Mouse (Mus musculus) olfactory bulb, adult 2 months (tissue): Measurements from ENCODE around the gene Tmem268. TPM values are rescaled to one million over a fixed set of nuclear protein-coding genes. Genes with fewer than 3 reads are reported as not detected.

Experiments
- H3K27ac ChIP-seq: fragments of 200-500 bp; 2 replicates; pipeline ENCODE4 v1.5.1; 2012; ENCODE audit warnings: low read depth, low read length; ENCODE audit not compliant: insufficient read depth
- H3K4me1 ChIP-seq: fragments of 200-500 bp; 2 replicates; pipeline ENCODE4 v1.6.1; 2012; ENCODE audit warnings: low read length; ENCODE audit not compliant: control insufficient read depth, insufficient read depth
- H3K4me3 ChIP-seq: fragments of 200-500 bp; 2 replicates; pipeline ENCODE4 v1.5.1; 2012; ENCODE audit warnings: mild to moderate bottlenecking, low read depth, low read length, moderate library complexity; ENCODE audit not compliant: insufficient read depth
- CTCF ChIP-seq: fragments of 200-500 bp; IDR thresholded peaks from 2 replicates; pipeline ENCODE4 v1.5.1; 2012; ENCODE audit warnings: low read depth, mild to moderate bottlenecking, low read length, moderate library complexity; ENCODE audit not compliant: insufficient read depth
- POLR2A ChIP-seq: fragments of 200-500 bp; IDR thresholded peaks from 2 replicates; pipeline ENCODE4 v1.6.1; 2012; ENCODE audit warnings: mild to moderate bottlenecking, low read depth, low read length, moderate library complexity; ENCODE audit not compliant: insufficient read depth
- WGBS: fragments of 180-500 bp; shearing (Covaris S2); methylation state at CpG from one replicate; pipeline ENCODE4 v1.1.7; 2018; 5-methylcytosine and 5-hydroxymethylcytosine counted together
- polyA plus RNA-seq: library from polyadenylated mRNA; stranded (reverse); fragments of >200 nt; gene quantifications from 2 replicates; pipeline ENCODE4 v1.2.4, GENCODE M21; 2012; ENCODE audit warnings: low replicate concordance; ENCODE audit not compliant: missing spikeins, insufficient read depth, insufficient read length

Tmem268 gene
- polyA plus RNA-seq, 1 experiment: not detected

- Histone ChIP-seq H3K27ac (no peak overlapping the region), H3K4me3 (no peak overlapping the region), H3K4me1 (peaks cover 10% of the 10 kb centered on the region)
- TF ChIP-seq POLR2A (no peak), CTCF (no peak)
- WGBS: 85% methylated on average over 1 of the region's 1 CpGs
Measured at GRCm38 (mm10) chr4:63552865-63553264, 5.7 kb upstream of the Tmem268 start.

DNA sequence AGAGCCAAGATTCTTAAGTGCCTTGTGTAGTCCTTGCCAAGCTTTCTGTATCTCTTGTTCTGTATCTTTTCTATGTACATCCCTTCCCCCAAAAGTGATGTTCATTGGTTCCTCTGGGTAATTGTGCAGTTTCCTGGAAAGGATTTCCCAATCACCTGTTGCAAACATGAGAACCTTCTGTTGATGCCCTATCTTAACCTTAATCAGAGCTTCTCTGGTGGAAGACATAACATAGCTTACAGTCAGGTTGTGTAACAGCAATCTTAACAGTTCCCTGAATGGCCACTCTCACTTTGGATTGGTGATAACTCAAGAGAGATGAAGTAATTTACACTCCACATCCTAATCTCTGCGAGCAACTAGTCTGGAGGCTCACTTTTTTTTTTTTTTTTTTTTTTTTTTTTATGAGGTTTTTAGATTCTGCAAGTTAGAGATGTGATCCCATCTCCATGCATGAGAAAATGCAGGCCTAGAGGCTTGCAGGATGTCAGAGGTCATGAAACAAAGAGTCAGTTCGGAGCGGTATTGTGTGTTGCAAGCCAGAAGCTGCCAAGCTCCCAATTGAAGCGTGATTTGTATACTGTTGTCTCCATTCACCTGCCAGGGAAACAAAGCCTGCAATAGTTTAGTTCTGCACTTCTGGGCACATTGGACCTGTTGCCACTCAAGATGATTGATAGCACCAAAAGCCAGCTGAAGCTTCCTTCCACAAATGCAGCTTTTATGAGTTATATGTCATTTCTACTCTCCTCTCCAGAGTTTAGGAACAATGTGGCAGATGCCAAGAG, 4.6 kb upstream of the Tmem268 start:
- WGBS: 72% methylated on average over 4 of the region's 4 CpGs
- Histone ChIP-seq H3K4me1 (peaks cover 10% of the 10 kb centered on the region), H3K4me3 (no peak overlapping the region), H3K27ac (no peak overlapping the region)
- TF ChIP-seq CTCF: no peak
- TF ChIP-seq POLR2A: no peak

DNA sequence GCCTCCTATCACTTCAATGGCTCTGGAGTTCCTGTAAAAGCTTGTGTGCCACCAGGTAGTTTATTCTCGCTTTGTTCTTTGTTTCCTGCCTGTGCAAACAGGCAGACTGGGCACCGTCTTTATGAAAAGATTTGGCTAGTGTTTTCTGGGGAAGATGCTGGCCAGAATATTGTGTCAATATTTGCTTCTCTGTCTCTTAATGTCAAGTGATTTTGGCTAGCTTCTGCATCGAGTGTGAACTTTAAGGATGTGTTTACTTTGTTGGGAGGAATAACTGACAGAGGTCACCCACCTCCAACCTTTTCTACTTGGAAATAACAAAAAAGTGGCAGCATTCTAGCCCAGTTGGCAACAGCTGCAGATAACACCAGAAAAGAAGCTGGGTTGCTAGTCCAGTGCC, 4.0 kb upstream of the Tmem268 start:
- peaks cover 16% of the 10 kb centered on the region for H3K4me1 ChIP-seq
- H3K4me3 ChIP-seq: no peak overlapping the region
- no peak for TF ChIP-seq CTCF
- TF ChIP-seq POLR2A: no peak
- WGBS: 66% methylated on average over 3 of the region's 3 CpGs
- no peak overlapping the region for H3K27ac ChIP-seq

DNA sequence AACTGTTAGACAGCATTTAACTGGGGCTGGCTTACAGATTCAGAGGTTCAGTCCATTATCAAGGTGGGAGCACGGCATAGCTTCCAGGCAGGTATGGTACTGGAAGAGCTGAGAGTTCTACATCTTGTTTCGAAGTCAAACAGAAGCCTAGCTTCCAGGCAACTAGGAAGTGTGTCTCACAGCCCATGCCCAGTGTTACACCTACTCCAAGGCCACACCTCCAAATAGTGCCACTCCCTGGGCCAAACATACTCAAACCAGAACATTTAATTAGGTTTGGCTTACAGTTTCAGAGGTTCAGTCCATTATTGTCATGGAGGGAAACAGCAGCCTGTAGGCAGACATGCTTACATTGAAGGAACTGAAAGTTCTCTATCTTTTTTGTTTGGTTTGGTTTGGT, 3.5 kb upstream of the Tmem268 start:
- TF ChIP-seq POLR2A: no peak
- TF ChIP-seq CTCF: no peak
- Histone ChIP-seq H3K4me1 (peaks cover 20% of the 10 kb centered on the region), H3K27ac (no peak overlapping the region), H3K4me3 (no peak overlapping the region)
- 94% methylated on average over 2 of the region's 2 CpGs for WGBS

DNA sequence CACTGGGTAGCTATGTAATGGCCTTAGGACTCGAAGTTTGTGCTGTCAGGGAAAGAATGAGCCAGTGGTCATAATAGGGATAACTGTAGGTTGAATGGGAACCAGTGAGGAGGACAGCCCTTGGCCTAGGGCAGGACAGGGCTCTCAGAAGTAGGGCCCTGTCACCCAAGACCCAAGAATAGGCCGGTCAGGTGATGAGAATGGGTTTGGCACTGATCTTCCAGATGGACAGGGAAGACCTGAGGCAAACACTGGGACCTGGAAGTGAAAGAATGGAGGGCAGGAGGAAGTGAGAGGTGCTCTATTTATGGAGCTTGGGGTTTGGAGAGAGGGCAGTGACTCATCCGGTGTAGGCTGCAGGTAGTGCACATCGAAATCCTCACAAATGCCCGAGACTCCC, 1.9 kb upstream of the Tmem268 start:
- WGBS: 59% methylated on average over 5 of the region's 5 CpGs
- no peak overlapping the region for H3K4me3 ChIP-seq
- no peak overlapping the region for H3K27ac ChIP-seq
- TF ChIP-seq POLR2A: no peak
- TF ChIP-seq CTCF: no peak
- H3K4me1 ChIP-seq: peaks cover 30% of the 10 kb centered on the region

DNA sequence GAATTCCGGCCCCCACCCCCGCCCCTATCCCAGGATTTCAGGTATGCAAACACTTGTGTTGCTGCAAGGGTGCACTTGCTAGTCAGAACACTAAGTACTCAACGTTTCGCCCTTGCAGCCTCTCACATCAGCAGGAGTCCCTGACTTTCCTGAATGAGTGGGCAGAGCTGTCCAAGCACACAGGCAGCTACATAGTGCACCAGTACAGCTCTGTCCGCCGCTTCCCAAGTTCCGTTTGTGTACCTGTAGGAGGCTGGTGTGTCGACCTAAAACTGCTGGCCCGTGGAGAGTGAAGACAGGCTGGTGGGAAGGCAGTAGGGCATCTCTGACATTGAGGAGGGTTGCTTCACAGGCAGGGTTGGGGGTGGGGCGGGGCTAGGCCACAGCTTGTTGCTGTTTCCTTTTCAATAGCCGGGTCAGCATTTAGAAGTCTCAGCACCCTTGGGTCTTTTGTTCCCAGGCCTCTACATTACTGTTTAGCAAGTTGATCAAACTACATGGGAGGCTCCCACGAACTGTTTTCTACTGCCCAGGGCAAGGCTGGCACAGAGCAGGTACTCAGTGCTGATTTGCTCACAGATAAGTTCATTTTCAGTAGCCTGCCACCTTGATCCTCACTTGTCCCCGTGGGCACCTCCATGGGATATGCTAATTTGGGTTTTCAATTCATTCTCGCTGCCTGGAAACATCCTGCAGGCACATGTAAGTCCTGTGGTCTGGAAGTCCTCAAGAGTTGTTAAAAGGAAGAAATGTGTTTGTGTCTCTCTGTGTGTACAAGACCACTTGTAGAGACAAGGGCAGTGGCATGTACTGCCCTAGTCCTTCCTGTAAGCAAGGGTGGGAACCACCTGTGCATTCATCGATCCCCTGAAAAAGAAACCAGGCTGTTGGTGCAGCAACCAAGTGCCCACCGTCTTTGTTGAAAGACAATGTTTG, 1.2 kb upstream of the Tmem268 start:
- no peak overlapping the region for H3K27ac ChIP-seq
- 49% methylated on average over 16 of the region's 16 CpGs for WGBS
- no peak overlapping the region for H3K4me3 ChIP-seq

GRCm38 (mm10) chr4:63559127-63559697, 631 bp downstream of the Tmem268 start:
- Histone ChIP-seq H3K4me3 (peak overlapping the region; percentile 61), H3K4me1 (peaks cover 33% of the 10 kb centered on the region), H3K27ac (0 out of 2 replicates have a peak overlapping the region, but pooled peaks have one; percentile 32)
- 25% methylated on average over 9 of the region's 9 CpGs for WGBS
- TF ChIP-seq CTCF (no peak), POLR2A (no peak)

More for the DNA sequence above, 1.2 kb upstream of the Tmem268 start:
- H3K4me1 ChIP-seq: peaks cover 33% of the 10 kb centered on the region
- TF ChIP-seq POLR2A (no peak), CTCF (no peak)

GRCm38 (mm10) chr4:63560079-63560478, 1.5 kb downstream of the Tmem268 start:
- Histone ChIP-seq H3K27ac (no peak overlapping the region), H3K4me3 (no peak overlapping the region), H3K4me1 (peaks cover 33% of the 10 kb centered on the region)
- no peak for TF ChIP-seq POLR2A
- TF ChIP-seq CTCF: no peak
- 70% methylated on average over 8 of the region's 8 CpGs for WGBS
